Mouse (Mus musculus) kidney, adult 2 months (tissue): ENCODE measurements at regions not wholly inside any gene's neighbourhood (a gene's known extent, or its start where the extent isn't known, plus 50 kb on each side); places are given as distances from the start of the nearest gene placed in this dataset.

Experiments used
- CTCF ChIP-seq: fragments of 200-500 bp; conservative IDR thresholded peaks from 2 replicates; pipeline ENCODE4 v1.5.1; 2011; ENCODE audit warnings: low read depth, mild to moderate bottlenecking, control low read depth, low read length, moderate library complexity, mixed read lengths; ENCODE audit not compliant: insufficient read depth, insufficient read length
- POLR2A ChIP-seq: fragments of 200-500 bp; IDR thresholded peaks from one replicate; pipeline ENCODE4 v1.6.1; 2011; ENCODE audit warnings: low read depth, low read length, control low read depth

DNA sequence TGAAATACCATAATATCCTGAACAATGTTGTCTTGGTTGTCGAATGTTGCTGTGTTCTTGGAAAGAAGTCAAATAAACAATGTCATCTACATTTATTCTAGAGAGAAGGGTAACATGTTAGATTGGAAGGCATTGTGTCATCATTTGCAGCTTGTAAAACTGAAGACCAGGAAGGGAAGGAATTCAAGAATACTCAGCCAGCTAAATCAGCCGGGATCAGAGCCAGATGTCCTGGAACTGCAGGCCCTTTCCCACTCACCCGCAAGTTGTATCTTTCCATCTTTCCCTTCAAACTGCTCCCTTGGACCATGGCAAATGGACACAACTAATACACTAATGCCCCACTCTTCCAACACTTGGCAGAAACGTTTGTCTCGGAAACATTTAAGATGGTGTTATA, 288.7 kb upstream of the Rps6ka3 start:
- no peak for TF ChIP-seq POLR2A
- no peak for TF ChIP-seq CTCF
